Mouse (Mus musculus) small intestine, adult 2 months (tissue): ENCODE data around the gene Mphosph6.

Experiments used
- CTCF ChIP-seq: fragments of 200-500 bp; IDR thresholded peaks from 2 replicates; pipeline ENCODE4 v1.5.1; 2012; ENCODE audit warnings: low read depth, mild to moderate bottlenecking, control low read depth, inconsistent platforms, low read length, moderate library complexity, mixed read lengths; ENCODE audit not compliant: insufficient replicate concordance, insufficient read length; ENCODE audit errors: extremely low read depth
- POLR2A ChIP-seq: fragments of 200-500 bp; IDR thresholded peaks from 2 replicates; pipeline ENCODE4 v1.6.1; 2012; ENCODE audit warnings: low read depth, mild to moderate bottlenecking, control low read depth, inconsistent platforms, low read length, moderate library complexity

GRCm38 (mm10) chr8:117802299-117802689 is 551 bp upstream of the Mphosph6 start:
- TF ChIP-seq POLR2A: no peak
- TF ChIP-seq CTCF: no peak
